Mouse (Mus musculus): ENCODE data around the gene Apobec4.

Apobec4 gene

GRCm38 (mm10) chr1:152804907-152805306 lies 54.6 kb downstream of the Apobec4 start:
- no peak for DNase-seq (ENCODE audit: low read depth, low spot score)

Measured in telencephalon, adult 2 months (tissue).